Mouse (Mus musculus) gastrocnemius, postnatal 14 days (tissue): Measurements from ENCODE around the gene Vasp. TPM values are rescaled to one million over a fixed set of nuclear protein-coding genes. Genes with fewer than 3 reads are reported as not detected.
A peak's percentile ranks its signal among the peaks of the same experiment; 100 is the strongest.

ENCODE experiments used
- DNase-seq: peaks from one replicate; pipeline ENCODE4 v3.0.0; 2021; ENCODE audit warnings: mixed read lengths
- intact Hi-C: fragments of 180-260 bp; cut with DNase I; formaldehyde crosslinking; loops from one replicate; pipeline ENCODE4 v1.15.1; 2025; ENCODE audit warnings: low total_unique reads
- total RNA-seq, 2 experiments: library from RNA; stranded (reverse); gene quantifications; 2 replicates each; pipeline ENCODE4 v1.2.3; 2021

Vasp gene
- total RNA-seq, 2 experiments from 2014 or later: 31.0 to 35.1 TPM

DNA sequence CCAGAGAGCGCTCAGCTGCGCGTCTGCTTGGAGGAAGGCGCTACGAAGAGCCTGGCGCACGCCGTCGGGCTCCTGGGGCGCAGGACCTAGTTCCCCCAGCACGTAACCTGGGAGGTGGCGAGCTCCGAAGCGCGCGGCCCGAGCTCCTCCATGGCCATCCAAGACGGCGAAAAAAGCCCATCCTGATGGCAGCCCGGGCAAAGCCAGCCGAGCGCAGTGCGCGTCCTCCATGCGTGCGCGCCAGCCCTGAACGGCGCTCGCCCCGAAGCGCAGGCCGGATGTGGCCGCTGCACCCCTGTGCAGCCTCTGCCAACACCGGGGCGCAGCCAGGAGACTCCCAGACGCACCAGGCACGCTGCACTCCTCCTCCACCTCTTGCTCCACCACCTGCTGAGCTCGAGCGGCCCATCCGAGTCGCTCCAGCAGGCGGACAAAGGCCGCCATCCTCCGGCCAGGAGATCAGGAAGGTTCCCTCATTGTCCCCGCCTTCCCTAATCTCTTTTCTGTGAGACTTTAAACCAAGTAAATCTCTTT lies 8.0 kb upstream of the Vasp start, which contains the start of gene Ppm1n:
TSS of gene Ppm1n (minus strand) at position 484 of the 534 bp plus-strand sequence.
- intact Hi-C loops: loop anchor here (2.0 kb wide), 1 partner anchor 39 kb away; no protein-coding TSS in a partner anchor
- DNase-seq: no peak

DNA sequence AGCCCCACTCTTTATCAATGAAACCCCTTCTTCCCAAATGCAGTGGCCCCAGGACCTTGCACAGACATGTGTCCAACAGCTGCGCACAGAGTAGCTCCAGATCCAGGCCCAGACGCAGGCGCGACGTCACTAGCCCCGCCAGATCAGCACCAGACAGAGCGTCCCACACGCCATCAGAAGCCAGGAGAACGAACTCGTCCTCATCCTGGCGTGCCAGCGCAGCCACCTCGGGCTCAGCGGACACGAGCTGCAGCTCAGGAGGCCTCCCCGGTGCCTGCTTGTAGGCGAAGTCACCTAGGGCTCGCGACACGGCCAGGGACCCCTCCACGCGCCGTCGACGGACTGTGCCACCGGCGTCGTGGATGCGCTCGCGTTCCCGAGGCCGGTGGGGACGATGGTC lies 7.4 kb upstream of the Vasp start:
- DNase-seq: no peak
- intact Hi-C loops: loop anchor here (2.0 kb wide), 1 partner anchor 38 kb away; no protein-coding TSS in a partner anchor

- intact Hi-C loops: no loop called here
- no peak for DNase-seq
Measured at GRCm38 (mm10) chr7:19276253-19276652, 4.6 kb upstream of the Vasp start.

GRCm38 (mm10) chr7:19272173-19272764 lies 652 bp upstream of the Vasp start:
- DNase-seq: peak; percentile 50
- intact Hi-C loops: no loop called here

- intact Hi-C loops: no loop called here
- no peak for DNase-seq
Measured at GRCm38 (mm10) chr7:19270509-19271237, 944 bp downstream of the Vasp start.

DNA sequence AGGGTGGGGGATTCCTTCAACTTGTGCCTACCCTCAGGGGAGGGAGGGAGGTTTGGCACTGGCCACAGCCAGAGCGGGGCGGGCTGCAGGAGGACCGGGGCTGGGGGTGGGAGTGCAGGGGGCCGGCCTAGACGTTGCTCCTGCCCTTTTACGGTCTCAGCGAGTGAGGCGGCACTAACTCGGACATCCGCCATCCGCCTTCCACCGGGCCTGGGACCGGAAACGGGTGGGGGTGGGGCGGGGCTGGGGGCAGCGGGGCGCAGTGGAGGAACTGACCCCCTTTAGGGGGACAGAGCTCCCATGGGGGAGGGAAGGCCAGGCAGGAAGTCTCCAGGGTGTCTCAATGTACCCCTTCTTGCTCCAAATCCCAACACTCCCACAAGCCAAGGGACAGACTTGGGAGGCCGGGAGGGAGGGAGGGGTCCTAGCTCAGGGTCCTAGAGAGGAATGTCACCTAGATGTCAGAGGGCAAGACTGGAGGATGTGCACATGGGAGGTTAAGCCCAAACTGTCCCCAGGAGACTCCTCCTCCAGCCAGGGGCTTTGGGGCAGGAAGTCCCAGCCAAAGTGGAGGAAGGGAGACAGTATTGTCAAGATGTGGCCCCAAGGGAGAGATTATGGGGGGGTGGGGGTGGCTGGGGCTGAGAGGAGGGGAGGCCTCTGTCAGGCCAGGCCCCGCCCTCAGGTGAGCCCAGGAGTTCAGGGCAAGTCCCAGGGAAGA lies 1.7 kb downstream of the Vasp start:
- peak; percentile 81 for DNase-seq
- intact Hi-C loops: no loop called here

GRCm38 (mm10) chr7:19268993-19269681 lies 2.5 kb downstream of the Vasp start:
- intact Hi-C loops: no loop called here

GRCm38 (mm10) chr7:19267051-19267450 lies 4.6 kb downstream of the Vasp start:
- intact Hi-C loops: no loop called here
- no peak for DNase-seq

More at GRCm38 (mm10) chr7:19268993-19269681, 2.5 kb downstream of the Vasp start:
- no peak for DNase-seq

- no peak for DNase-seq
- intact Hi-C loops: no loop called here
Measured at GRCm38 (mm10) chr7:19265928-19266822, 5.4 kb downstream of the Vasp start.

DNA sequence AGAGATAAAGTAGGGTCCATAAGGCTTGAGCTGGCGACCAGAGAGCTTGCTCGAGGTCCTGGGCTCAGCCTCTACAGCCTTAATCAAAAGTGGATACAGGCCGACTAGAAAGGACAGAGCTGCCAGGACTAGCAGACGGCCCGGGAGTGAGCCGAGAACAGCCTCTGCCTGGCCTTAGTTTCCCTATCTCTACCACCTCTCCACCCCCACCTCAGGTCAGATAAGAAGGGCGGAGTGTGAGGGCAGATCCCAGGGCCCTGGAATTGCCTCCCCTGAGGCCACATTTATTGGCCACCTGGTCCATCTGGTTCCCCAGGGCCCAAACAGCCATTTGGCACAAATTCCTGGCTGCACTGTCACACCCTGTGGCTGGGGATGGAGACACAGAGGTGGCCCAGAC lies 6.5 kb downstream of the Vasp start:
- DNase-seq: peak; percentile 38
- intact Hi-C loops: no loop called here

- intact Hi-C loops: no loop called here
- no peak for DNase-seq
Measured at GRCm38 (mm10) chr7:19258336-19258735, 13.3 kb downstream of the Vasp start.

- peak; percentile 64 for DNase-seq
- intact Hi-C loops: no loop called here
Measured at GRCm38 (mm10) chr7:19257390-19258022, 14.1 kb downstream of the Vasp start.

DNA sequence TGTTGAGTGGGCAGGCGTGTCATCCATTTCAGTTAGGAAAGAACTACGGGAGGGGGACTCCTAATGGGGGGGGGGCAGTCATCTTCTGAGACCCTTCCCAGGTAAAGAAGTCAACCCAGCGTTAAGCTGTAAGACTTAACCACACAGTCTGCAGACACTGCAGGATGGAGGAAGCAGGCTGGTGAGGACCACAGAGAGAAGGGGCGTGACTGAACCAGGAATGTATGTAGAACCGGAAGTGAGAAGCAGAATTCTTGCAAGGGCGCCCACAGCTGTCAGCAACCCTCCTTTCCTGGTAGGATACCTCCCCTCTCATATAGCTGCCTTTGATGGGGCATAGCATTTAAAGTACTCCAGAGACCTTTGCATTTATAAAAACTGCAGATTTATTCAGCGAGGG lies 15.1 kb downstream of the Vasp start:
- intact Hi-C loops: no loop called here
- no peak for DNase-seq

- DNase-seq: no peak
- intact Hi-C loops: no loop called here
Measured at GRCm38 (mm10) chr7:19255395-19255794, 16.2 kb downstream of the Vasp start.

DNA sequence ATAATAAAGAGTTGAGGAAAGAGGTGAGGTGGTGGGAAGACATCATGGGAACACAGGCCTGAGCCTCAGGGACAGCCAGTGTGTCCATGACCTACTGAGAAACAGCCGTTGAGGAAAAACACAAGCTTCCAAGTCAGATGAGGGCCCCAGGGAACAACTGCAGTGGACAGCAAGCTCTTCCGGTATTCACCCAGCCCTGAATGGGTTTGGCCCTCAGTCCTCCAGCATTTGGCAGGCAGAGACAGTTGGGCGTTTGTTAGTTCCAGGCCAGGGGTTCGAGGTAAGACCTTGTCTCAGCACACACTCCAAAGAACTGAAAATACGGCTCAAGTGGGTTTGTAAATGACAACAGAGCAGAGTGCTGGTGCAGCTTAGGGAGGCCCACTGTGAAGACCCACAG lies 18.2 kb downstream of the Vasp start:
- no peak for DNase-seq
- intact Hi-C loops: no loop called here

GRCm38 (mm10) chr7:19252078-19252477 lies 19.5 kb downstream of the Vasp start:
- intact Hi-C loops: no loop called here
- DNase-seq: no peak

GRCm38 (mm10) chr7:19247511-19247910 lies 24.1 kb downstream of the Vasp start:
- intact Hi-C loops: no loop called here
- DNase-seq: no peak

GRCm38 (mm10) chr7:19246855-19247254 lies 24.8 kb downstream of the Vasp start:
- intact Hi-C loops: no loop called here
- no peak for DNase-seq
